Mouse (Mus musculus): ENCODE data around the gene Nudt8. TPM values are rescaled to one million over a fixed set of nuclear protein-coding genes. Genes with fewer than 3 reads are reported as not detected.
"Not testable (repeated sequence)": the region's sequence is repeated elsewhere in the genome, so short reads cannot be mapped to it uniquely, and the experiment has no call there.

Gene Nudt8
- polyA plus RNA-seq, 1 experiment: 20.9 TPM

DNA sequence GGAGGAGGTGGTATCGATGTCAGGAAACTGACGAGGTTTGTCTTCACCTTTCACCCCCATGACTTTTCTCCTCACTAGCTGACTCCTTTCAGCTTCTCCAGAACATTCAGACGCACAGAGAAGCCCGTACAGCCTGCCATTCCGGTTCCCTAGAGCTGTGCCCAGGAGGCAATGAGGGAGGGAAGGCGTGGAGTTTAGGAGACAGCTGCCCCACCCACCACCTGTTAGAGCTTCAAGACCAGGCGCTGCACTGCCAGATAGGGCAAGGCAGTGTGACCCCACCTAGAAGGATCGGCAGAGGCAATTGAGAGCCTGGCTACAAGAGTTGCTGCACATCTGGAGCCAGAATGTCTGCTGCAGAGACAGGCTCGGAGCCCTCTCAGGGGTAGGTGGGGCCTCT lies 28.2 kb upstream of the Nudt8 start, which contains the start of gene Aldh3b2:
Gene Aldh3b2 (plus strand): TSS at position 100 of the 400 bp plus-strand sequence.
- Histone ChIP-seq H3K27me3 (replicated peaks; ENCODE audit: control insufficient read depth, insufficient read depth, low read length) (no peaks in the 10 kb centered on the region), H3K4me1 (ENCODE audit: control insufficient read depth, insufficient read depth, low read length) (no peaks in the 10 kb centered on the region), H3K27ac (ENCODE audit: insufficient read depth, low read depth, low read length) (no peak within 1 kb of the TSS), H3K36me3 (ENCODE audit: control insufficient read depth, insufficient read depth, low read length) (no peaks in the 10 kb centered on the region), H3K4me3 (ENCODE audit: insufficient read depth, low read depth, low read length) (no peak within 1 kb of the TSS)
- no peak for DNase-seq
- WGBS: 51% methylated on average over 9 of the region's 9 CpGs
- no peak for TF ChIP-seq CTCF (conservative IDR thresholded peaks at IDR 0.05; ENCODE audit: insufficient read depth, insufficient read length, low read depth, low read length)
- TF ChIP-seq POLR2A (IDR thresholded peaks at IDR 0.05; ENCODE audit: low read depth, low read length): no peak

DNA sequence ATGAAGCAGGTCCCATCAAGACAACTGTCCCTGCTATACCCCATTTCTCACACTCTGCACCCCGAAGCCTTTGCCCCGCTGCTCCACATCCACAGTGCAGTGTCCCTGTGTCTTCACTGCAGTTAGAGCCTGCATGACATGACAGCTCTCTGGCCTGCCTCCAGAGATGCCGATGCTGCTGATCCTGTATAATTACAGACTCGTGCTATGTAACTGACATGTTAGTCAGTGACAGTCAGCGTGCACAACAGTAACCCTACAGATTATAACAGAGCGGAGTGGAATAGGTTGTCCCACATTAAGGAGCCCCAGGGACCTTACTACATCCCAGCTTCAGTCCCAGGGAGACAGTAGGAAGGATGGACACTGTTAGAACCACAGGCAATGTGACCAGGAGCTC lies 25.8 kb upstream of the Nudt8 start:
- H3K4me1 ChIP-seq (ENCODE audit: control insufficient read depth, insufficient read depth, low read length); H3K36me3 ChIP-seq (ENCODE audit: control insufficient read depth, insufficient read depth, low read length); H3K27me3 ChIP-seq (replicated peaks; ENCODE audit: control insufficient read depth, insufficient read depth, low read length); DNase-seq; H3K4me3 ChIP-seq (ENCODE audit: insufficient read depth, low read depth, low read length); H3K27ac ChIP-seq (ENCODE audit: insufficient read depth, low read depth, low read length): not testable (repeated sequence)
- WGBS: 86% methylated on average over 6 of the region's 6 CpGs

DNA sequence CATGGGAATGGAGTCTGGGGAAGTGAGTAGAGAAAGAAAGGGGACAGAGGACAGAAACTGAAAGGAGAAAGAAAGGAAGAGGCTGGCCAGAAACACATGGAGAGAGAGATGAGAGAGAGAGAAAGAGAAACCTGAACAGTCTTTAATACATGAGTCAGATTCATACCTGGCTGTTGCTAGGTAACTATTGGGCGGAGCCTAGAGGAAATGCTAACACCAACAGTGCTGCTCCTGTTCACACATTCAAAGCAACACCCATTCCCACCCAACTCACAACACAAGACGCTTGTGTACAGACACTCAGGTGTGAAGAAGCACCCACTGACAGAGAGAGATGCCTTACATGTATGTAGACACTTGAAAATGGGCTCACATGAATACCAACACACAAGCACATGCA lies 24.5 kb upstream of the Nudt8 start:
- no peak for DNase-seq
- Histone ChIP-seq H3K27ac (ENCODE audit: insufficient read depth, low read depth, low read length) (no peak overlapping the region), H3K4me1 (ENCODE audit: control insufficient read depth, insufficient read depth, low read length) (no peaks in the 10 kb centered on the region; the same call in 1 of the 2 replicates), H3K36me3 (ENCODE audit: control insufficient read depth, insufficient read depth, low read length) (no peaks in the 10 kb centered on the region), H3K27me3 (replicated peaks; ENCODE audit: control insufficient read depth, insufficient read depth, low read length) (no peaks in the 10 kb centered on the region), H3K4me3 (ENCODE audit: insufficient read depth, low read depth, low read length) (no peak overlapping the region)
- TF ChIP-seq POLR2A (IDR thresholded peaks at IDR 0.05; ENCODE audit: low read depth, low read length) (no peak), CTCF (conservative IDR thresholded peaks at IDR 0.05; ENCODE audit: insufficient read depth, insufficient read length, low read depth, low read length) (no peak)
- WGBS: 87% methylated on average over 2 of the region's 2 CpGs

DNA sequence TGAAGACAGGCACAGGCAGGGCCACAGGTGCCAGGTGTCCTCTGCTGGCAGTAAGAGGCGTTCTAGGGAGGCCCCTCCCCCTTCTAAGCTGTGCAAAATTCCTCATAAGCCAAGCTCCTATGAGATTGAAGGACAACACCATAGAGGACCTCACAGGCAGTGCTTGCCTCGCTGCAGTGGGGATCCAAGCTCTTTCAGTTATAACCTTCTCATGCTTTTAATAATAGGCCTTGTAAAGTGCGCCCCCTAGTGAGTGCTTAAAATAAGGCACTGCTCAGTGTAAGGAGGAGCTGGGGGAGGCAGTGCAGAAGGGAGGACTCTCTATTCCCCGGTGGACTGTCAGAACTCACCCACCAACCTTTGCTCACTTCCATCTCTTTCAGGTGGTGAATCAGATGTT lies 20.1 kb upstream of the Nudt8 start:
- Histone ChIP-seq H3K27me3 (replicated peaks; ENCODE audit: control insufficient read depth, insufficient read depth, low read length) (no peaks in the 10 kb centered on the region), H3K4me1 (ENCODE audit: control insufficient read depth, insufficient read depth, low read length) (peaks cover 11% of the 10 kb centered on the region), H3K36me3 (ENCODE audit: control insufficient read depth, insufficient read depth, low read length) (no peaks in the 10 kb centered on the region), H3K4me3 (ENCODE audit: insufficient read depth, low read depth, low read length) (no peak overlapping the region), H3K27ac (ENCODE audit: insufficient read depth, low read depth, low read length) (no peak overlapping the region)
- WGBS: 6% methylated on average over 4 of the region's 4 CpGs
- TF ChIP-seq POLR2A (IDR thresholded peaks at IDR 0.05; ENCODE audit: low read depth, low read length) (no peak), CTCF (conservative IDR thresholded peaks at IDR 0.05; ENCODE audit: insufficient read depth, insufficient read length, low read depth, low read length) (peak; percentile 75)
- DNase-seq: peak; percentile 90

DNA sequence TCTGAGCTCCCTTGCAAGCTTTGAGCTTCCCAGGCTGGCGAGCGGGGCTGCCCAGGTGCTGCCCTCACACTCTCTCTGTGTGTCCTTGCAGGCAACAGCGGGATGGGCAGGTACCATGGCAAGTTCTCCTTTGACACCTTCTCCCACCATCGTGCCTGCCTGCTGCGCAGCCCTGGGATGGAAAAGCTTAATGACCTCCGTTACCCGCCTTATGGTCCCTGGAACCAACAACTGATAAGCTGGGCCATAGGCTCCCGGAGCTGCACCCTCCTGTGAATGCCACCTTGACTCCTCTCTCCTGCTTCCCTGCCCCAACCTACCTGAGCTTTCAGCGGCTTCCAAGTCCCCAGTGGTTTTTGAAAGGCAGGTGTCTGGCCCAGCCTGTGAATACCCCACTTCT lies 19.5 kb upstream of the Nudt8 start:
- H3K36me3 ChIP-seq (ENCODE audit: control insufficient read depth, insufficient read depth, low read length): no peaks in the 10 kb centered on the region
- peaks cover 16% of the 10 kb centered on the region for H3K4me1 ChIP-seq (ENCODE audit: control insufficient read depth, insufficient read depth, low read length)
- WGBS: 81% methylated on average over 9 of the region's 9 CpGs

DNA sequence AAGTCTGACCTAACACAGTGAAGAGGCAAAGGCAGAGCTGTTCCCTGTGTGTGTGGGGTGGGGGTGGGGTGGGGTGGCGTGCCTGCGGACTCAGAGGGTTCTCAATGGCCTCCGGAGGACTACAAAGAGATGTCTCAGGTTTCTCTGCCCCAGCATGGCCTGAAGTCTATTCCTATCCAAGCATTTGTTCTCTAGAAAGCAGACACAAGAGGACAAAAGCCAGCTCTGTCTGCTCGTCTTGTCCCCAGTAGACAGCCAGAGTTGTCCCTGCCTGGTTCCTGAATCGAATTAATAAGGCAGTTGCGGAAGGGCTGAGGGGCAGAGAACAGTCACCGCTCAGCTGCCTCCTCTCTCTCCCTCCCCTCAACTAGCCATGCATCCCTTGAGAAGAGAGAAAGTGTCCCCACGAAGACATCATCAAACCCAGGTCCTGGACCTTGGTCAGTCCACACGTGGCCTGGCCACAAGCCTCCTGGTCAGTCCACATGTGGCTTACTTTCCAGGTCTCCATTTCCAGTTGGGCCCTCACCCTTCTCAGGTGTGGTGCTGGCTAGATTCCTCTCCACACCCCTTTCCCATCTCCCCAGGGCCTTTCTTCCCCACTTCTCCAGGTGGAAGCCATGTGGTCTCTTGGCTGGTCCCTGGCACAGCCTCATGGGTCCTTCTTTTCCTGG lies 16.7 kb upstream of the Nudt8 start:
- no peak overlapping the region for H3K4me3 ChIP-seq (ENCODE audit: insufficient read depth, low read depth, low read length)
- peak; percentile 67 for DNase-seq
- 68% methylated on average over 9 of the region's 9 CpGs for WGBS
- no peaks in the 10 kb centered on the region; the same call in 1 of the 2 replicates for H3K36me3 ChIP-seq (ENCODE audit: control insufficient read depth, insufficient read depth, low read length)
- no peak for TF ChIP-seq CTCF (conservative IDR thresholded peaks at IDR 0.05; ENCODE audit: insufficient read depth, insufficient read length, low read depth, low read length)
- TF ChIP-seq POLR2A (IDR thresholded peaks at IDR 0.05; ENCODE audit: low read depth, low read length): no peak
- peaks cover 18% of the 10 kb centered on the region for H3K4me1 ChIP-seq (ENCODE audit: control insufficient read depth, insufficient read depth, low read length)
- peak overlapping the region; percentile 92; the same call in 1 of the 2 replicates for H3K27ac ChIP-seq (ENCODE audit: insufficient read depth, low read depth, low read length)
- no peaks in the 10 kb centered on the region for H3K27me3 ChIP-seq (replicated peaks; ENCODE audit: control insufficient read depth, insufficient read depth, low read length)

More for the DNA sequence above, 19.5 kb upstream of the Nudt8 start:
- H3K27ac ChIP-seq (ENCODE audit: insufficient read depth, low read depth, low read length): no peak overlapping the region
- no peaks in the 10 kb centered on the region for H3K27me3 ChIP-seq (replicated peaks; ENCODE audit: control insufficient read depth, insufficient read depth, low read length)
- H3K4me3 ChIP-seq (ENCODE audit: insufficient read depth, low read depth, low read length): no peak overlapping the region
- TF ChIP-seq CTCF (conservative IDR thresholded peaks at IDR 0.05; ENCODE audit: insufficient read depth, insufficient read length, low read depth, low read length) (no peak), POLR2A (IDR thresholded peaks at IDR 0.05; ENCODE audit: low read depth, low read length) (no peak)
- no peak for DNase-seq

DNA sequence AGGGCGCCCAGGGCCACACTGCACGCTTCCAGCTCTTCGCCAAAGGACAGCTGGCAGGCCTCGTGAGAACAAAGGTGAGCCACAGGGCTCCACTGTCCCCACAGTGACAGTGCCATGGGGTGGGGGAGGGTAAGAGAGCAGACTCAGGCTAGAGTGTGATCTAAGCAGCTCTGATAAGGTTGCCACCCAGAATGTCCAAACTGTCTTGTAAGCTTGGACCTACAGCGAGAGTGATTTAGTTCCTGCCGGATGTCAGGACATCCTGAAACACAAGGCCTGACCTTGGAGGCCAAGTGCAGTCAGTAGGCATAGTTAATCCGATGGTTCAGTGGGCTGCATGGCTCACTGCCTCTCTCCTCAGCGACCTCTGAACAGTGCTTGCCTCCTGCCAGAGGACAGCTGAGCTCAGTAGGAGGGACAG lies 15.1 kb upstream of the Nudt8 start:
- 13% methylated on average over 8 of the region's 8 CpGs for WGBS
- DNase-seq: peak; percentile 95
- Histone ChIP-seq H3K4me1 (ENCODE audit: control insufficient read depth, insufficient read depth, low read length) (peaks cover 18% of the 10 kb centered on the region), H3K27ac (ENCODE audit: insufficient read depth, low read depth, low read length) (peak overlapping the region; percentile 92), H3K27me3 (replicated peaks; ENCODE audit: control insufficient read depth, insufficient read depth, low read length) (no peaks in the 10 kb centered on the region), H3K36me3 (ENCODE audit: control insufficient read depth, insufficient read depth, low read length) (no peaks in the 10 kb centered on the region; the same call in 1 of the 2 replicates), H3K4me3 (ENCODE audit: insufficient read depth, low read depth, low read length) (no peak overlapping the region)
- TF ChIP-seq POLR2A (IDR thresholded peaks at IDR 0.05; ENCODE audit: low read depth, low read length) (peak; percentile 4), CTCF (conservative IDR thresholded peaks at IDR 0.05; ENCODE audit: insufficient read depth, insufficient read length, low read depth, low read length) (no peak)
